Mouse (Mus musculus) frontal cortex, adult 2 months (tissue): ENCODE results near the gene Pip4k2c. TPM values are rescaled to one million over a fixed set of nuclear protein-coding genes. Genes with fewer than 3 reads are reported as not detected.
A peak's percentile ranks its signal among the peaks of the same experiment; 100 is the strongest.

Experiments used
- DNase-seq, 2 experiments: peaks; one replicate each; pipeline ENCODE4 v3.0.0; 2022; ENCODE audit warnings: low spot score in 1 of 2; ENCODE audit errors: extremely low spot score in 1 of 2
- polyA plus RNA-seq: library from polyadenylated mRNA; depleted of rRNA; stranded (reverse); fragments of >200 nt; gene quantifications from 2 replicates; pipeline ENCODE4 v1.2.3, GENCODE M21; 2012

The Pip4k2c gene
- polyA plus RNA-seq, 1 experiment: 97.4 TPM

DNA sequence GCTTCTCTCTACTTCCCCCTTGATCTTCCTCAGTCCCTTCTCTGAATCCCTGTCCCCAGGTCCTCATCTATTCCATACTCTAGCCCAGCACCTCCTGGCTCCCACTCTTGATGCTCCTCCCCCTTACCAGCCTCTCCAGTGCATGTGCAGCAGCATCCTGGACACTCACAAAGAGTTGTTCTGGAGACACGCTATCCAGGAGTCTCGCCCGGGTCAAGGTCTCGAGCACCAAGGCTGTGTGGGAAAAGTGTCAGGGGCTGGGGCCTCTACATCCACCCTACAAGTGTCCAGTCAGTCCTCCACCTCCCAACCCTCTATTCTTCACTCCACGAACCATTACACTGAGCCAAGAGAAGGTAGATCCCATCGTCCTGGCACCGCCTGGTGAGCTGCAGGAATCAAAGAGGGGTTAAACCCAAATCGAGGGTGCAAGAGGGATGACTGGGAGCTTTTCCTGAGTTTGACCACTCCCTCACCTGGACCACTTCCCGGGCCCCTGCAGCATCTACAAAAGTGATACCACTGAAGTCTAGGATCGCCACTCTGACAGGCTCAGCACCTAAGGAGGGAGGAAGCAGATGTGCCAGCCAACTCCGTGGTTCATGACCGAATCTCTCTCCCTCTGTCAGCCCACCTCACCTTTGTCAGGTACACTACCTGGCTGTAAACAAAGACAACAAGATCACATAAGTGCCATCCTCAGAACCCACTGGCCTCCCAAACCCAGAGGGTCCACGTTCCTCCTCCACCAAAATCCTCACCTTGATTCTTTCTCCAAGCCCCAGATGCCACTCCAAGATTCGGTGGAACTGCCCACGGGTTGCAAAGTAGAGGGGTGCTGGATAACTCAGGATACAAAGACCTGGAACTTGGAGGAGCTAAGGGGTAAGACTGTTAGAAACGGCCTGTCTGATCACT lies 38.0 kb downstream of the Pip4k2c start:
- no peak for DNase-seq

DNA sequence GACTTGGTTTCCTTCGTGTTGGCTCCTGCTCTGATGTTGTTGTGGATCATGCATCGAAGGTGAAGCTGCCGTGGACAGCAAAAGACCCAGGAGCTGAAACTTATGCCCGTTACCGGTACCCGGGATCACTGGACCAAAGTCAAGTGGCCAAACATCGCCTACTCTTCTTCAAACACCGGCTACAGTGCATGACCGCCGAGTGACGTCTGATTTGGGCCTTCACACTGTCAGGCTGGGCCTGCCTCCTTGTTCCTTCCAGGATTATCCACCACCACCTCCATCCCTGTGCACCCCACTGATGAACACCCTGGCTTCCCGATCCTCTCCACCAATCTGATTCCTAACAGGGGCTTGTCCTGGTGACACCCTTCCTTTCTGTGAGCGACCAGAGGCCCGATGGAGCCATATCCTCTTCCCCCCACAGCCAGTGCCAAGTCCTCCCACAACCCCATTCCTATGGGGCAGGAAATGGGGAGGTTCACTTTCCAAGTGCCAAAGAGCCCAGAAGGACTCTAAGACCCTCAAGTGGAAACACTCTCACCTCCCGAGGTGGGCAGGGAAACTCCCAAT lies 39.7 kb downstream of the Pip4k2c start:
- no peak for DNase-seq

DNA sequence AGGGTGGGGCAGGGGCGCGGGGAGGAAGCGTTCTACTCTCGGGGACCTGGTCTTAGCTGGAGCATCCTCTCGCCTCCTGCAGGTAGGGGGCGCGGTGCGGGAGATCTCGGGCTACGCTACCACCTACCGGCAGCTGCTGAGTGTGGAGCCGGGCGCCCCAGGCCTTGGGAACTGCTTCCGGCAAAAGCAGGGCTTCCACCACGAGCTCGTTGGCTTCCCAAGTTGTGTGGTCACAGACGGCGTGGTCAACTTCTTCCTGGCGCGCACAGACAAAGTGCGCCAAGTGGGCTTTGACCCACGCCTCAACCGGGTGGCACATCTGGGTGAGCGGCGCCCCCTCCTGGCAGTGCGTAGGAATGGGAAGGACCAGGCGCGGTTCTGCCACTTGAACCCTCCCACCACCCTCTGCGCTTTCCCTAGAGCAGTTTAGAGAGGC lies 40.5 kb downstream of the Pip4k2c start:
- DNase-seq: peak in 1 of 2 experiments; percentile 71

DNA sequence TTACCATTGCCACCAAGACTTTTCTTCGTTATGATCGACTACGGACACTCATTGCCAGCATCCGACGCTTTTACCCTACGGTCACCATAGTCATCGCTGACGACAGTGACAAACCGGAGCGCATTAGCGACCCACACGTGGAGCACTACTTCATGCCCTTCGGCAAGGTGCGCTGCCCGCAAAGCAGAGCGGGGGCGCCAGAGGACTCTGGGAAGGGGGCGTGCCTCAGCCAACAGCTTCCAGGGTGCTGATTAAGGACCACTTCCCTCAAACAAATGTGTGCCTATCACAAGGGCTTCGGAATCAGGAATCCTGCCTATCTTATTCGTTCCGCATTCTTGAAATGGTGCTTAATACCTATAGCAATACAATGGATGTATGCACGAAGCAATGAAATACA lies 41.4 kb downstream of the Pip4k2c start:
- DNase-seq: no peak

DNA sequence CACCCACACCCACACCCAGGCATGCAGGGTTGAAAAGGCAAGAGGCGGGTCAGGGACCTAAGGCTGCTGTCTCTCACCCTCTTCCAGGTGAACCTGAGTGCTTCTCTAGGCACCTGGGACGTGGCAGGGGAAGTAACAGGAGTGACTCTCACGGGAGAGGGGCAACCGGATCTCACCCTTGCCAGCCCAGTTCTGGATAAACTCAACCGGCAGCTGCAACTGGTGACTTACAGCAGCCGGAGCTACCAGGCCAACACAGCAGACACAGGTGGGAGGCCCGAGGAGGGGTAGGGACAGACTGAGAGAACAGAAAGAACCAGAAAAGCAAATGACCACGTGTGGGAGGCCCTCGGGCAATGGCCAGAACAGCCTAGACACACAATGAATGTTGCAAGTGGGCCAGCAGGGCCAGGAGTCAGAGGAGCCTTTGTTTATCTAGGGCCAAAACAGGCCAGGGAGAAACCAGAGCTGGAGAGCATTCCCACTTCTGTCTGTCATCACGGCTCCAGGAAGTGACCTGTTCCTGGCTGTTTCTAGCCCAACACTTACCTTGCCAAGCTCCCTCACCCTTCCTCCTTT lies 43.7 kb downstream of the Pip4k2c start:
- DNase-seq: no peak

DNA sequence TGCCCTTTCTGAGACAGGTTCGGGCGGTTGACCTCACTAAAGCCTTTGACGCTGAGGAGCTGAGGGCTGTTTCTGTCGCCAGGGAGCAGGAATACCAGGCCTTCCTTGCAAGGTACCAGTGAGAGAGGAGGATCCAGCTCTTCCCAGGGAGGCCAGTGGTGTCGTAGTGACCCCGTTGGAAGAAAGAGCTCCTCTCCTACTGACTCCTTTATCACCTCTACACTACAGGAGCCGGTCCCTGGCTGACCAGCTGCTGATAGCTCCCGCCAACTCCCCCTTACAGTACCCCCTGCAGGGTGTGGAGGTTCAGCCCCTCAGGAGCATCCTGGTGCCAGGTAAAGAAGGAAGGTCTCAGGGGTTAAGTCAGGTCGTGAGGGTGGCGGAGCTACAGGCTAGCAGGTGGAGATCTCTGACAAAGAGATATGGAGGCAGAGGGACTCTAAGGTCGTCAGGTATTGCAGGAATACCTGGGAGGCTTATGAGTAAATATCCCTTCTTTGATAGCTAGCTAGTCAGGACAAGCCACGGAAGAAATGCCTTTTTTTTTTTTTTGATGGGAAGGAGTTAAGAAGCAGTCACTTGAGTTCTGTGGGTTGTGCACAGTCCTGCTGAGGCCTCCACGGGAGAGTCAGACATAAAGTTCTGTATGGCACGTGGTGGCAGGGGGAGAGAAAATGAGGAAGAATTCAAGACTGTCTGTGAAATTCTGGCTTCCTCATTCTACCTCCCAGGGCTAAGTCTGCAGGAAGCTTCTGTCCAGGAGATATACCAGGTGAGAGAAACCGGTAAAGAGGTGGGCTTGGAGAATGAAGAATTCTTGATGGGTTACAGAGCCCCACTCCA lies 44.4 kb downstream of the Pip4k2c start:
- no peak for DNase-seq

DNA sequence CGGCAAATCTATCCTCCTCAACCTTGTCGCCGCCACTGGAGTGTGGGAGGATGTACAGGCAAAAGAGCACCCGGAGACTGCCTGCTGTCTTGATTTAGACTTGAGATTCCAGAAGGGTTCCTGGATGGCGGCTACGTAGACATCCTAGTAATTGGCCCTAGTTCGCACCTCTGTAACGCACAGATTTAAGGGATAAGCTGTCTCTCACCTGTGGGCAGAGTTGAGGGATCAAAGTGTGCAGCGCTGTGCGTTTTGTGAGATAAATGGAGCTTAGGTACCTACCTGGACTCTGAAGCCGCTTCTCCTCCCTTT lies 45.0 kb downstream of the Pip4k2c start:
- no peak for DNase-seq

DNA sequence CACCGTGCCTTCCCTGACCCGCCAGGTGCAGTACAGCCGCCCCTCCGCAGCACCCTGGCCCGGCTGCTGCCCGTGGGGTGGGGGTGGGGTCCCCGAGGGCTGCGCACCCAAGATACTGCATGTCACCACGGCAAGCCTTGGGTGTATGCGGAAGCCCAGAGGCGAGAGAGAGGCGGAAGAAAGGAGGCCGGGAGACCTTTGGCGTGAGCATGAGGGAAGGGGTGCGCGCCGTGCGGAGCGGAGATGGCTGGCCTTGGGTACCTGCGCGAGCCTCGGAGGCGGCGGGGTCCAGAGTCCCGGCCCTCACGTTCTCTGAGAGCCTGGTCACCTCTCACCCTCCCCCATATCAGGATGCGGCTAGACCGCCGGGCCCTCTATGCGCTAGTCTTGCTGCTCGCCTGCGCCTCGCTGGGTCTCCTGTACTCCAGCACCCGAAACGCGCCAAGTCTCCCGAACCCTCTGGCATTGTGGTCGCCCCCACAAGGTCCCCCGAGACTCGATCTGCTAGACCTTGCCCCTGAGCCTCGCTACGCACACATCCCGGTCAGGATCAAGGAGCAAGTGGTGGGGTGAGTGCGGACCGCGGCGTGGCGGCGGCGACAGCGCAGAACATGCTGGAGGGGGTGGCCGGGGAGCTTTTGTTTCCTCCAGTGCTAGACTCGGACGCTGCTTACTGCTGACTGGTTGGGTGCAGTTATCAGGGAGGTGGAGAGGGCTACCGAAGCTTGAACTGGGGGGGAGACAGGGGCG lies 45.6 kb downstream of the Pip4k2c start:
- DNase-seq: no peak

DNA sequence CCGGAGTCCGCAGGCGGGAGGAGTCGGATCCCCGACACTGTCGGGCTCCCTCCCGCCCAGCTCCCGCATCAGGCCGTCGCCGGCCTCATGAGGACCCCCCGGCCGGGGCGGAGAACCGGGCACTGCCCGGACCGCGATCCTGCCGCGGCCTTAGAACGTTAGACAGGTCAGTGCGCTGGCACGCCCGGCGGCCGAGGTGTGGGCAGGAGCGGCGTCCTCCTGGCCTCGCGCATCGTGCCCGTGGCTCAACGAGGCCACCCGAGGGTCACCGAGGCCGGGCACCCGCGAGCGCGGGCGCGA lies 46.1 kb downstream of the Pip4k2c start:
- DNase-seq: no peak

DNA sequence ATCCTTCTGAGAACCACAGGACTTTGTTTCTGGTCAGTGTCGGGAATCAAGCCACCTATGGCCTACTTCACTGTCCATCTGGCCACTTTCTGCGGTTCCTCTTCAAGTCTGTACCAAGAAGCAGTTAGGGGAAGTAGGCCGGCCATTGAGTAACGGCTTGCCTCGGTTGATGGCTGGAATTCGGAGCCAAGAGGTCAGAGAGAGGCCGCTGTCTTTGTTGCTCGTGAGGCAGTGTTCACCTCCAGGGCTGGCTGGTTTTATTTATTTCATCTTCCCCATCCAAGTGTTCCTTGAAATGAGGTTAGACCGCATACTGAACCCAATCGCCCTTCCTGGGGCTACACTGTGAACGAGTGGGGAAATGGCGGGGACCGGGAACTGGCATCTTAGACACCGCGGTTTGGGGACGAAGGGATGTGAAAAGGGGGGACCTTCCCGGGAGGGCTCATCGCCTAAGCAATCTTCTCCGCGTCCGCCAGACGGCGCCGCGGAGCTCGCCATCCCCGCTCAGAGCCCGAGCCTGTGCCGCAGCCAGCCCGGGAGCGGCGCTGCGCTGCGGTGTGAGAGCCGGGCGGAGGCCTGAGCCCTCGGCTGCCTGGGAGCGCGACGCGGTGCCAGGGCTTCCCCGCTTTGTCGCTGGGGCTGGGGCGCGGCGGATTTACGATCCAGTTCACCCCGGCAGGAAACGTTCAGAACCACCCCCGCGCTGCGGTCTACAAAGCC lies 46.6 kb downstream of the Pip4k2c start, which contains the start of gene B4galnt1:
TSS of gene B4galnt1 (plus strand) at position 595 of the 723 bp plus-strand sequence.
- peak in 1 of 2 experiments; percentile 82 for DNase-seq

DNA sequence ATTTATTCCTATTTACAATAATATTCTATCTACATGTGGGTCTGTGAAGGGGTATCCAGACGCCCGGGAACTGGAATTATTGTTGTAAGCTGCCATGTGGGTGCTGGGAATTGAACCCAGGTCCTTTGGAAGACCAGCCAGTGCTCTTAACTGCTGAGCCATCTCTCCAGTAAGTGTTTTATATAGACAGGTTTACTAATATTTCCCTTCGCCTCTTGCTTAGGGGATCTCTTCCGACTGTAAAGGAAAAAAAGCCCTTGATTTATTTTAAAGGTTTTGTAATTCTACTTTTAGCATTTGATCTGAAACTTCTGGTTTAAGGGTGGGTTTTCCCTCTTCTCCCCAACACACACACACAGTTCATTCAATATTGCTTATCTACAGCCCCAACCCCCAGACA lies 47.2 kb downstream of the Pip4k2c start:
- DNase-seq: no peak

DNA sequence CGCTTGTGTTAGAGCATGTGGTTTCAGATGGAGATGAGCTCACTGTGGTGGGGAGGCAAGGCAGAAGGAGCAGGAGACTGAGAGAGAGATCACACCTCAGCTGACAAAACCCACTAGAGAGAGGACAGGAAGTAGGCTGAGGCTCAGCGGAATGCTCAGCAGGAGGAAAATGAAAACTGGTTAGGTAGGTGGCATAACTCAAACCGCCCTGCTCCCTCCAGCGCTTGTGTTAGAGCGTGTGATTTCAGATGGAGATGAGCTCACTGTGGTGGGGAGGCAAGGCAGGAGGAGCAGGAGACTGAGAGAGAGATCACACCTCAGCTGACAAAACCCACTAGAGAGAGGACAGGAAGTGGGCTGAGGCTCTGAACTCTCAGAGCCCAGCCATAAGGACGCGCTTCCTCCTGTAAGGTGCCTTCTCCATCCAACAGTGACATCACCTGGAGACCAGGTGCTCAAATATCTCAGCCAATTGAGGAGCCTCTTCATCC lies 48.6 kb downstream of the Pip4k2c start:
- DNase-seq: peak in 1 of 2 experiments; percentile 64

DNA sequence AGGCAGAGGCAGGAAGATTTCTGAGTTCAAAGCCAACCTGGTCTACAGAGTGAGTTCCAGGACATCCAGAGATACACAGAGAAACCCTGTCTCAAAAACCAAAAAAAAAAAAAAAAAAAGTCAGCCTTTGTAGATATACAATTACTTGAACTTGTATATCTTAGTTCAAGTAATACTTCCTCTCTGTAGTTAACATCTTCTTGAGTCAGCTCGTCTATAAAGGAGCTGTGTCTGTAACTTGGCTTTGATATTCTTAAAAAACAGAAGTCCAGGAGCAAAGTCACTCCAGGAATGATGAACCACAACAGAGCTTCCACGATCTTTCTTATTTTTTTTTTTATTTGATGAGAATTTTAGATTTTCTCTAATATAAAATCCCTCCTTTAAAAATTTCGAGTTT lies 50.7 kb downstream of the Pip4k2c start:
- no peak for DNase-seq

DNA sequence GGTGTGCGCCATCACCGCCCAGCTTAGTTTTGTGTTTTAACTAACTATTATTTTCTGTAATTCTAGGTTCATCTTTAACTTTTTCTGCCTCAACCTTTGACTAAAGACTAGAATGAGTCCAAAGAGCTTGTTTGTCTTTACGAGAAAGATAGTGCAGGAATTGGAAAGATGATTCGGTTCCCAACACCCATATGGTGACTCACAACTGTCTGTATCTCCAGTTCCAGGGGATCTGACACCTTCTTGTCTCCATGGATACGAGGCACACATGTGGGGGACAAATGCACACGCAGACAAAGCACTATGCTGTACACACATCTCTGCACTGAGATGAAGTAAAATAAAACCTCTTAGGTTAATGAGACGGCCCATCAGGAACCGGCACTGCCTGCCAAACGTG lies 51.3 kb downstream of the Pip4k2c start:
- peak in 1 of 2 experiments; percentile 73 for DNase-seq

DNA sequence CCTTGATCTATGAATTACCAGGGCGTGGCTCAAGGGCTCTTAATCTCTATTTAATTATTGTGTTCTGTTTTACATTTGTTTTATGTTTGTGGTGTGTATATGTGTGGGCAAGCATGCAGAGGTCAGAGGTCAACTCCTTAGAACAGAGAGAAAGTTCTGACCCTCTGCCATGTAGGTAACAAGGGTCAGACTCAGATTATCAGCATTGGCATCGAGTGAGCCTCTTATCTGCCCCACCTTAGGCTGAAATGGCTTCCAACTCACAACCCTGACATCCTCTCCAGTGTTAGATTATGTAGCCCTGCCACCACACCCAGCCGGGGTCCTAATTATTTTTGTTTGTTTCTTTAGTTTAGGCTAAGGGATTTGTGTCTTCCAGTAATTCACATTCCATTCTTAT lies 52.9 kb downstream of the Pip4k2c start:
- no peak for DNase-seq

DNA sequence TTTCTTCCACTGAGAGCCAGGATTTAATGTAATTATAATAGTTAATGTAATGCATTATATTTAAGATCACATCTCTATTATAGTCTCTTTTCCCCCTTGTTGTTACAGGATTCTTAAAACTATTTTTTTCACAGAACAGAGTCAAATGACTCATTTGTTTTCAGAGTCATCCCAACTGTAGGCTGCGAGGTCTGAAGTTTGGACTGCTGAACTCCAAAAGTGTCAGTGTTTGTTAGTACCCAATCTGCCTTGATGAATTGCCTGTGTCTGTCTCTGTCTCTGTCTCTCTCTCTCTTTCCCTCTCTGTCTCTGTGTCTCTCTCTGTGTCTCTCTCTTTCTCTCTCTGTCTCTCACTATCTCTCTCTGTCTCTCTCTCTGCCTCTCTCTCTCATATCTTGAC lies 54.9 kb downstream of the Pip4k2c start:
- no peak for DNase-seq

DNA sequence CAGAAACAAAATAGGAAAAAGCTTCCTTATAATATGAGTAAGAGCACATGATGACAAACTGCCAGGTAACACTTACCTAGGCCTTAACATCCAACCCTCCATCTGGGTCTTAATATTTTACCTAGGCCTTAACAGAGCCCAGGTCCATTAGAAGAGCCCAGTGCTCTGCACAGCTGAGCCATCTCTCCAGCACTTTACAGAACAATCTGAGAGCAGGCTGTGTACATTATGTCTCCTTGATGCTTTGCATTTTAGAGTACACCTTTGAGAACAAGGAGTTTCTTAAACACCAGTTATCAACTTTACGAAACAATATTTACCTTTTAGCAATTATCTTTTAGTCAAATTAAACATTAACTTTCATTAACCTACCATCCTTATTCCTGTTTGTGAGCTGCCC lies 55.3 kb downstream of the Pip4k2c start:
- no peak for DNase-seq

DNA sequence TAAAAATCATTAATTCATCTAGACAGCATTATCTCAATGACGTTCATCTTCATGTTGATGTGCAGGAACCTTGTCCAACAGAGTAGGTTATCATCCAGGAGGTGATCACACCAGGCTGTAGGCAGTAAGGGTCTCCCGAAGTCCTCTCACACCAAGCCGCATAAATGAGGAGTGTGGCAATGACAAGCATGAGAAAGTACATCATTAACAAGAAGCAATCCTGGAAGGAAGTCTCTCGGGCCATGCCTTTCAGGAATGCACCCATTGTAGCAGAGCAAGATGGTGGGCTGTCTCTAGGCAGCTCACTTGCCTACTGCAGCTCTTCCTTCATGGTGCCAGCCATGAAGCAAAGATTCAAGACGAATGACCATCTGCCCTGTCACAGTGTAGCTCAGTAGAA lies 56.7 kb downstream of the Pip4k2c start:
- no peak for DNase-seq

DNA sequence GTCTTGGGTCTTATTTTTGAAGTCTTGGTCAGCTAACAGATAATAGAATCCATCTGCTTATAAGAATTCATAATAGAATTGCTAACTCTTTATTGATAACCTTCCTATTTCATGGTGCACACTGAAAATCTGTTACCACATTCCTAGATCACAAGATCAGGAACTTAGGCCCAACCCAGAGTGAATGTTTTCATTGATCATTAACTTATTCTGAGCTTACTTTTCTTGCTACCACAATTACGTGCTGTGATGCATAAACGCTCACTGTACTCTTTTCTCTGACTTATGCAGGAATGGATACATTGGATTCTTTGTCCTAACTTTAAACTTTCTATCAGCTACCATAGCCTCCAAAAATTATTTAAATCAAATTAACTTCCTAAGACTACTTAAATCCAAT lies 57.1 kb downstream of the Pip4k2c start:
- no peak for DNase-seq

DNA sequence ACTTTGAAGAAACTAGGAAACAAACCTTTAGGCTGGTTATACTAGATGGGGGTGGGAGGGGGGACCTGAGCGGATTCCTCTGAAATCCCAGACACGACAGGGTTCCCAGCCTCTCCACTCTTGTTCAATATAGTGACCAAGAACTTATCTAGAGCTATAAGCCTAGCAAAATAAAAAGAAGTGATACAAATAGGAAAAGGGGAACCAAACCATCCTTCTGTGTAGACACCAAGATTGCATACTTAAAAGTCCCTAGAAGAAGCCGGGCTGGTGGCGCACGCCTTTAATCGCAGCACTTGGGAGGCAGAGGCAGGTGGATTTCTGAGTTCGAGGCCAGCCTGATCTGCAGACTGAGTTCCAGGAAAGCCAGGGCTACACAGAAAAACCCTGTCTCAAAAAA lies 58.1 kb downstream of the Pip4k2c start:
- DNase-seq: no peak
